Mouse (Mus musculus) spleen, postnatal 14 days (tissue): ENCODE results near the gene Prss21.
"Not testable (repeated sequence)": the region's sequence is repeated elsewhere in the genome, so short reads cannot be mapped to it uniquely, and the experiment has no call there.

ENCODE experiments used
- DNase-seq, 2 experiments: peaks; one replicate each; pipeline ENCODE4 v3.0.0; 2021 to 2022; ENCODE audit warnings: low spot score in 2 of 2

Gene Prss21

GRCm38 (mm10) chr17:23862926-23863325, 4.9 kb upstream of the Prss21 start:
- DNase-seq: no peak

- no peak for DNase-seq
These were observed 657 bp downstream of the Prss21 start for GRCm38 (mm10) chr17:23868513-23868912.

- peak in 1 of 2 experiments; percentile 10 for DNase-seq
These were observed 6.3 kb downstream of the Prss21 start for GRCm38 (mm10) chr17:23873884-23874856.

- no peak for DNase-seq
These were observed 8.9 kb downstream of the Prss21 start for GRCm38 (mm10) chr17:23876741-23877140.

- DNase-seq: no peak
These were observed 9.3 kb downstream of the Prss21 start for GRCm38 (mm10) chr17:23877166-23877565.

- not testable (repeated sequence) for DNase-seq
These were observed 12.7 kb downstream of the Prss21 start, which contains the start of the genes Dcpp1 and Dcpp2 for GRCm38 (mm10) chr17:23880576-23880975. Gene Dcpp1 (plus strand): TSS chr17:23880876. Gene Dcpp2 (plus strand): TSS chr17:23880880.

- DNase-seq: not testable (repeated sequence)
These were observed 49.3 kb downstream of the Prss21 start, which contains the start of gene Dcpp3 for GRCm38 (mm10) chr17:23917158-23917557. Gene Dcpp3 (plus strand): TSS chr17:23917458.
